Mouse (Mus musculus) embryo, embryonic 9.5 days (tissue): ENCODE data around the gene Cdyl.

Experiments
- DNase-seq: peaks from one replicate; pipeline ENCODE4 v3.0.0-alpha.2; 2017; ENCODE audit errors: extremely low spot score

Gene Cdyl

DNA sequence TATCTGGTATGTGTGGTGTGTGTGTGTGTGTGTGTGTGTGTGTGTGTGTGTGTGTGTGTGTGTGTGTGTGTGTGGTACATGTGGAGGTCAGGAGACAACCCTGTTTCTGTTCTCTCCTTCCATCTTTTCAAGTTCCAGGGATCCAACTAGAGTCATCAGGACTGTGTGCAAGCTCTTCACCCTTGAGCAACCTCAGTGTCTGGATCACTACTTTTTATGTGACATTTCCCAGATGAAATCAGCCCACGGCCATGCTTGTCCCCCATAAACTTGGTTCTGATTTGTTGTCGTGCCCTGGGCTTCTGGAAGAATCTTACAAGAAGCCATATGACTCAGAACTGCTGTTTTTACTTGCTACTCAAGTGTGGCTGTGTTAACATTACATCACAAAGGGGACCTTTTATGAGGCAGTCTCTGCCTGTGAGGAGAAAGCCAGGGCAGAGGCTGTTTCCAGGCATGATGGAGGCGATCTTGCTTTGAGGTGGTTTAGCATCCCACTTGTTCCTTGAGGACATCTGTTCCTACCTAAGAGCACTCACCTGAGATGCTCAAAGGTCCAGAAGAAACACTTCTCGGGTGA is at the start of gene Cdyl:
Gene Cdyl (plus strand): TSS at position 428 of the 580 bp plus-strand sequence.
- no peak for DNase-seq

DNA sequence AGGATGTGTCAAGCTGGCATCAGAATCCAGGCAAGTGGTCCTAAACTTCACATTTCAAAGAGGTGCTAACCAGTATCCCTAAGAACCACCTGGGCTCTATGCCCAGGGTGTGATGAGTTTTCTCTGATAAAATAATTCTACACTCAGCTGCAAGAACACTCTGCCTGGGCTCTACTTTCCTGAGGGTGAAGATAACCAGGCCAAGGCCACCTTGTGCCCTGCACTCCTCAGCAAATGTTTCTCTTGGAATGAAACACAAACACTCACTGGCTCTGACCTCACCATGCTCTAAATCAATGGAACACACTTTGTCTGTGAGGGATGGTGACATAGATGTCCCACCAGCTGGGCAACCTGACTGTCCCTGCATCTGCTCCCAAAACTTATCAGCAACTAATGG is 48.9 kb upstream of the Cdyl start:
- no peak for DNase-seq

DNA sequence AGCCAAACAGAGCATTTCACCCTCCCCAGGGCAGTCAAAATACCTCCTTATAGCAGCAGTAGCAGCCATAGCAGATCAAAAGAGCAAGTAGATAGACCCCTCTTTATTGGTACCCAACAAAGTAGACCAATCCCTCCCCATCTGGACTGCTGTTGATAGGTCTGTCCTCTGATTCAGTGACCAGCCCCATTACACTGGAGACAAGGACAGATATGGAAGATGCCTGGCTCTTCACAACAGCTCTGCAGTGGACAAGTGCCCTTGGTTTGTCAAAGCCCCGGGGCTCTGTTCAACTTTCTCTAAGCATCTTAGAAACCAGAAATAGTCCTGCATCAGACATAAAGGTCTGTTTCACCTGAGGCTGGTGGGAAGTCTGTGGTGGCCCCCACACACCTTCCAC is 47.1 kb upstream of the Cdyl start:
- DNase-seq: no peak

DNA sequence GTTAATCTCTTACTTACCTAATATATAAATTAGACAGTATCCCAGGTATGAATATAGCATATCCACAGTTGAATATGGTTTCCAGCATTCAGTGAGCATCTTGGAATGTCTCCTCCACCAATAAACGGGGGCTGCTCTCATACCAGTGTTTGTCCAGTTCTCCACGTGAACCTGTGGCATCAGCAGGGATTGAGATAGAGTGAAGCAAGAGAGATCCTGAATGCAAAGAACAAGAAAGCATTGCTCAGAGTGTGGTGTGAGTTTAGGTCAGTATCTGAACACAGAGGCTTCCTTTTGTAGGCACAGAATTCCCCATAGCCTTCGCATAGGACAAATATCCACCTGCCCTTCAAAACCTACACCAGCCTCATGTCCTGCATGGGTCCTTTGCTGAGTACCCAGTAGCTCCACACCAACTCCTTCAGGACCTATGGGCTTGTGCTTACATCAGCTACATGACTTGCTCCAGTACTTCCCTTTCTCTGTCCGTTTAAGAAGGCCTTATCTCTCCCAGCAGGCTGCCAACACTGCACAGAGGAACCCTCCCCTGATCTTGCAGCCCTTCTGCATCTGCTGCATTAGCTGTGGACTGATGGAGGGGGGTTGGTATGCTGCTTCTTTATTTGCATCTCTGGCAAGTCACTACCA is 44.7 kb upstream of the Cdyl start:
- DNase-seq: no peak

DNA sequence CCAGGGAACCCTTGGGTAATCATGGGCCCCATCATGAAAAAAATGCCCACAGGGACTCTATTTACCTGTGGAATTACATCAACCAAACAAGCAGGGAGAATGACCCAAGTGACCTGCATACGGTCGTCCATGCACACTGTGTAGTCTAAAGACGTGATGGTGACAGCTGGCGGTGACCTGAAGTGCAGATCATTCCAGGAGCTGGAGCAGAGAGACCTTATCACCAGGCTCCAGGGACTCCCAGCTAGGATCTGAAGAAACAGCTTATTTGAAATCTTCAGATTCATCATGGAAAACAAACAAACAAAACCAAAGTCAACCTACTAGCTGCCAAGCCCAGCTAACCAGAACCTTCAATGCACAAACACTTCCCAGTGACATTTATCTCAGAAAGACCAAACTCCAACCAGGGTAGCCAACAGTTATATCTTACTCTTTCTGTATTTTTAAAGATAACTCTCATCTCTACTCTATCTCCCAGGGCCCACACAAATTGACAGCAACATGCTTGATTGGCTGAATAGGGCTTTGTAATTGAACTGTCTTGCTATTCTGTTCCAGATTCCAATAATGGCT is 43.0 kb upstream of the Cdyl start:
- DNase-seq: no peak

DNA sequence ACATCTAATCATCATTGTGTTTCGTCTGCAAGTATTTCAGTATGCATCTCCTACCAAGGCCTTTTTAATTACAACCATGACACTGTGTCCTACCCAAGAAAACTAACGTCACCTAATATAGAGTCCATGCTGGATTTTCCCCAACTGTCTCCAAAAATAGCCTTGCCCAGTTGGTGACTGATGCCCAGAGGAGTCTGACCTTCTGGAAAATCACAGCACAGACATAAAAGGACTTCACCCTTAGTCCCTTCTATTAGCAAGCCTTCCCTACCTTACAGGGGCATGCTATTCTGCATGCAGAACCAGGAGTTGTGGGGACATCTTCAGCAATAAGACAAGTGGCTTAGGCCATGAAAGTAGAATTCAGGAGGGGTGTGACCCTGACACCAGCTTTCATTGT is 40.3 kb upstream of the Cdyl start:
- DNase-seq: no peak

DNA sequence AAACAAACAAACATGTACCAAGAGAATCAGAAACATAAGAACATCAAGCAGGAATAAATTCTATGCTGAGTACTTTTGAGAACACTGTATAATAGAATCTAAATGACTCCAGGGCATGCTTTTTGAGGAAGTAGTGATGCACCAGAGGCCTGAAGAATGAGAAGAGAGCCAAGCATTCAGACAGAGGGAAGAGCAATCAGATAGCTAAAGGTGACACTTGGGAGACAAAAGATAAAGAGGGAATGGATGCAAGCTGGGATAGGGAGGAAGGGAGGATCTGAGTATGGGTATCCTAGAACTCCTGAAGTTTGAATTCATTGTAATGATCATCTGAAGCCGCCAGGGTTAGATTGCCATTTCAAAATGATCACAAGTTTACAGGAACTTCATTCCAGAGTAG is 38.9 kb upstream of the Cdyl start:
- DNase-seq: no peak

DNA sequence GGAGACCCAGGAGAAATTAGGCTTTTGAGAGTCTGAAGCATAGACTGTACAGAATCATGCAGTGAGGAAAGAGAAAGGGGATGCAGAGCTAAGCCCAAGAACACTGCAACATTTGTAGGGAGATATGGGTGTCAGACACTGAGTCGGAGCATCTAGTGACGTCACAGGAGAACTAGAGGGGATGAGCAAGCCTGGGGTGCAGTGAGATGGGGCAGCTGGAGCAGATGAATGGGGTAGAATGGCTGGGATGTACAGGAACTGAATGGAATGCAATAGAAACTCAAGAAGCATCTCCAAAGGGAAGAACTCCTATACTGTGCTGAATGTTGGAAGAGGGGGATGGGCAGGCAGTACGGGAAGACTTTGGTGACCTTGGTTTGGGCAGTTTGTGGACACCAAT is 34.8 kb upstream of the Cdyl start:
- DNase-seq: no peak

DNA sequence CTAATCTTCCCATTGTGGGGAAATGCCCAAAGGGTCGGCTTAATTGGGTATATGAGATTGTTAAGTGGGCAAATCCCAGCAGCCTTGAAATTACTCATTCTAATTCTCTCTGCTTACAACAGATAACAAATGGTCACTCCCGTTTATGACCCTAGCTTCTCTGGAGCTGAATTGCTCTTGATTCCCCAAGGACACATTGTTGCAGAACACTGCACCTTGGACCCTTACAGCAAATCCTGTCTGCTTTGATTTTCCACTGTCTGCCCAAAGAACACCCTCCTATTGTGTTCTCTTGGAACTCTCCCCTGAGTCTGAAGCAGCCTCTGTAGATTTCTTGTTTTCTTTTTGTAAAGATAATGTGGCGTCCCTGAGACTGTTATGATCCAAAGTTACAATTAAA is 34.1 kb upstream of the Cdyl start:
- DNase-seq: no peak

DNA sequence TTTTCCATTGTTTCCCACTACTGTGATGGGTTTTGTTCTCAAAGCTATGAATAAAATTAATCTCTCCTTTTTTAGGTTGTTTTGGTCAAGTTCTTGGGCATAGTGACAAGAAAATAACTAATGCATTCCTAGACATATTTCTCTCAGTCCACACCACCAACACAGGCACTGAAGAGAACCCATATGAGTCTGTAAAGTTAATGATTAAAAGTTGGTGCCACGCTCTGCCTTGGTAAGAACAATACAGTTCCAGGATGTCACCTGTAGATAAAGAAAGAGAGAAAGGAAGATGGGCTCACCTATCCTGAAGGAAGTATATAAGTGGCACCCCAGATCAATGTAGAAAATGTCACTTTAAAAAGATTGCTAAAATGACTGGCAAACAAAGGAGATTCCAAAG is 32.3 kb upstream of the Cdyl start:
- no peak for DNase-seq

DNA sequence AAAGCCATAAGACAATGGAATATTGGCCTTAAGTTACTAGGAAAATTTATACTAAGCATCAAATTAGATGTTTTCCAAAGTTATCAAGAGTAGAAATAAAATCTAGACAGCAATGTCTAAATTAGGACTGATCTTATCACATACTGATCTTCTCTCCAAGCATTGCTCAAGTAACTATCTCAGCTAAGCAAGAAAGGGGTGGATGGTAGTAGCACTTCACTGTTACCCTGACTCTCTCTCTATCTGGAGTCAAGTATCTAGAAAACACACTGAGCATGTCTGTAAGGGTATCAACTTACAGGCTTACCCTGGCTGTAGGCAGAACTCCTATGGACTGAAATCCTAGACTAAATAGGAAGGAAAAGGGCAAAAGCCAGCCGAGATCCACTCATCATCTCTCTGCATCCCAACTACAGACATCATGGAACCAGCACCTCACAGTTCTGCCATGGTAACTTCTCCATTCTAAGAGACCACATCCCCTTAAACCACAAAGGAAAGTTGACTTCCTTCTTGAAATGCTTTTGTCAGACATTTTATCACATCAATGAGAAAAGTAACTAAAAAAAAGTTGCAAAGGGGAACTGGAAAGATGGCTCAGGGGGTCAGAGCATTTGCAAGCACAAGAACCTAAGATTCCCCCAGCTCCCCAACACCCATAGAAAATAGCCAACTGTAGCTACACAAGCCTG is 12.4 kb upstream of the Cdyl start:
- DNase-seq: no peak

DNA sequence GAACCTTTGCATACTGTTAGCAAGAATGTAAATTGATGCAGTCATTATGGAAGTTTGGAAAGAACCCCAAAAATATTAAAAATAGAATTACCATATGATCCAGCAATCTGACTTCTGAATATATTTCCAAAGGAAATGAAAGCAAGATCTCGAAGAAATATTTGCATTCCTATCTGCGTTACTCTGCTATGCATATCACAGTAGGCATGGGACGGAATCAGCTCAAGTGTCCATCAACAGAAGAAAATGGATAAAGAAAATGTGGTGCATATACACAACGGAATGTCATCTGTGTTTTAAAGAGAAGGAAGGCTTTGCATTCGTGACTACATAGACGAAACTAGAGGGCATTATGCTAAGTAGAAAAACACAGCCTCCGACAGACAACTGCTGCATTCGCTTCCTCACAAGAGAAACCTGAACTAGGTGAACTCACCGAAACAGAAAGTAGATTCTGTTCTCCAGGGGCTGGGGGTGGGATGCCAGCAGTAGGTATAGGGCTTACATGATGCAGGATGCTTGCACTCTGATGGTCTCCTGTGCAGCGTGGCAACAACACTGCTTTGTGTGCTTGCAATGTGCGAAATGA is 9.3 kb upstream of the Cdyl start:
- DNase-seq: no peak

DNA sequence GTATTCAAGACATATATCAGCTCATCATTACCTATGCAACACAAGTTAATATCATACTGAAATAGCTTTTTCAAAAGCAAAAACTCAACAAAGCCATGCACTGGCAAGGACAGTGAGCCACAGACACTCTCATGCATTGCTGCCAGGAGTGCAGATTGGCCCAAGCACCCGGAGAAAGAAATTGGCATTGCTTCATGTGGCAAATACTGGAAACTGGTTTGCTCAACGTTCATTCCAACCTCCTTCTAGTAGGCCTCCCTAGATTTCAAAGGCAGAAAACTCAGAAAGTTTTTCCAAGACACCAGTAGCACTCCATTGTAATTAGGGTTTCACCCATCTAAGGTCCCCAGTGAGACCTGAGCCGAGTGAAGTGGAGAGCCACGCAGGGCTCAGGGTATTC is 6.8 kb upstream of the Cdyl start:
- DNase-seq: no peak

DNA sequence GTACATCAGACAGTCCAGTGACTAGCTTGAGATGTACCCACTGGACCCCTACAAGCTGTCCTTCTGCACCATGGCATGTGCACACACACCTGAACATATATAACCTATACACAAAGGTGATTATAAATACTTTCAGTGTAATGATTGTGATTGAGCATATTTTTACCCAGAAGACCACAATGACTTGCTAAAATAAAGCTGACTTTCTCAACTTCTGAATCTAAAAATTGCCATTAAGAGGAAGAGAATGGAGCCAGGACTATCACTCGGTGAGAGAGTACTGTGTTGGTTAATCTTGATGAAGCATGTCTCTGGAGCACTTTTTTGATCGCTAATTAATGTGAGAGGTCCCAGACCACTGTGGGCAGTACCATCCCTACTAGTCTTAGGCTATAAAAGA is 2.8 kb upstream of the Cdyl start:
- no peak for DNase-seq

DNA sequence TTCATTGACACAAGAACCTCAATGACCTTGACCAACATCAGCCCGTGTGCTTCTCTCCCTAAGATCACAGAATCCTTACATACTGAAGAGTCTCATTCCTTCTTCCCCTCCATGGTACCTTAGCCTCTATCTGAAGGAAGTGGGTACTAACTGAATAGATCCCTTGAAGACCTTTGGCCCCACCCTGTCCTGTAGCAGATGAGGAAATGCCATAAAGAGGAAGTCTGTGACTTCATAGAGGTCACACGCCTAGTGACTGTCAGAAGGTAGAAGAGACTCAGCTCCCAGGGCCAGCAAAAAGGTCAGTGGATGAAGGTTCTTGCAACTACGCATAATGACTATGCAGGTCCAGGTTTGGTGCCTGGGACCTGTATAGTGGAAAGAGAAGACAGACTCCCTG is 5.8 kb downstream of the Cdyl start:
- no peak for DNase-seq

DNA sequence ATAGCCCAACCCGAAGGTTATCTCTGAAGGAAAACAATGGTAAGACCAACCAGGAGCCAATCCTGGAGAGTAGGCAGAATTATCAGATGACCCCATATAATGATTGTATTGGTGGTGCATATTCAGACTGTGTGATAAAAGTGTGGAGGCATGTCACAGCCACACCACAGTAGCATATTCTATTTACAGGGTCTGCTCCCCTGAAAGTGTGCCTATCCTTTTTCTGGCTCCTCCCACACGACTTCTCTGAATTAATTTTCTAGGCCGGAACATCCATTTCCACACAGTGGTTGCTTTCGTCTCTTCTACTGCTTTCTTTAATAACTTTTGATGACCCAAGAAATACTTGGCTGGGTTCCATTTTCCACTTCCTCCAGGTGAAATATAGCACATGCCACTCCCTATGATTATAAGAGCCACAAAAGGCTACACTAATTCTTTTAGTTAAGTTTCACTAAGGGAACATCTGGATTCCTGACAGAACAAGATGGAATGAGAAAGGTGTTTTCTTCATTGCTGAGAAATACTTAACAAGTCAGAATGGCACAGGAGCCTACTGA is 10.4 kb downstream of the Cdyl start:
- DNase-seq: no peak

DNA sequence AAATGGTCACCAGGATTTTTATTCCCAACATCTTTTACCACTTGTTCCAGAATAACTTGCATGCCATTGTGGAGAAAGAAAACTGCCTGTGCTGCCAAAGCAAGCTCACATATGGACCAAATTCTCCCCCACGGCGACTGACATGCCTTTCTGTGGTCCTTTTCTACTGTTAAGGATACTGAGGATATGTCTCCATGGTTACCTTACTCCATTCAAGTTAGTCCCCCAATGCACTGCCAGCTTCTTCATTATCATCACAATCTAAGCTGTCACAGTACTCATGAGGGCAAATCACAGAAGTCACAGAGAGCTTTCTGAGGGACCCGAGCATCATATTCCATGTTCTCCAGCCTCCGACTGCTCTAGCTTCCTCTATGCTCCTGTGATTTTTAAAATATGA is 11.2 kb downstream of the Cdyl start:
- no peak for DNase-seq

DNA sequence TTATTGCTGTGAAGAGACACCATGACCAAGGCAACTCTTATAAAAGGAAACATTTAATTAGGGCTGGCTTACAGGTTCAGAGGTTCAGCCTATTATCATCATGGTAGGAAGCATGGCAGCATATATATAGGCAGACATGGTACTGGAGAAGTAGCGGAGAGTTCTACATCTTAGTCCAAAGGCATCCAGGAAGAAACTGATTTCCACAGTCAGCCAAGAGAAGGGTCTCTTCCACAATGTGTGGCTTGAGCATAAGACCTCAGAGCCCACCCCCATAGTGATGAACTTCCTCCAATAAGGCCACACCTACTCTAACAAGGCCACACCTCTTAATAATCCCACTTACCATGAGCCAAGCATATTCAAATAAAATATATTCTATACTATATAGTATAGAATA is 17.3 kb downstream of the Cdyl start:
- no peak for DNase-seq

DNA sequence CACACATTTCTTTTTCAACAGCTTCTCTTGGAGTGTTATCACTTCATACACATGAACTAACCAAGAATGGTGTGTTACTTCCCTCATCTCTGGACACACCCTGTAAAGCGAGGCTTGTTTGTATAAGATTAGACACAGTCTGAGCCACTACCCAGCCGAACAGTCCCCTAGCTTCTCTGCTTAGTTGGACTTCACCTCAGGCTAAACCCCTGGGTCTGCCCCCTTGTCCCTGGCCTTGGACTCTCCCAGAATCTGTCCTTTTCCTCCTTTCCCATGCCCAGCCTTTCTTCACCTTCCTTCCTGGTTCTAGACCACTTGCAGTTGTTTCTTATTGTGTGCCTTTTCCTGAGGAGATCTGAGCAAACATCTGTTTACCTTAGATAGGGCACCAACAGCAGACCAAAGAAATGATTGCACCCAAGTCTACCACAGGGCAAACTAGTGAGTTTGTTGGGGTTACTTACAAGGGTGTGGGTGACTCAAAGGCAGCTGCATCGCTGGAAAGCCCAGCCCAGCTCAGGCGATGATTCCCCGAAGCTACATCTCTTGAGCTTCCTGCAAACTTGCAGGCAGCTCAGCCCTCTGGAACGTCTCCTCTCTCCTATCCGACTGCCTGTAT is 17.9 kb downstream of the Cdyl start:
- peak; percentile 2 for DNase-seq

DNA sequence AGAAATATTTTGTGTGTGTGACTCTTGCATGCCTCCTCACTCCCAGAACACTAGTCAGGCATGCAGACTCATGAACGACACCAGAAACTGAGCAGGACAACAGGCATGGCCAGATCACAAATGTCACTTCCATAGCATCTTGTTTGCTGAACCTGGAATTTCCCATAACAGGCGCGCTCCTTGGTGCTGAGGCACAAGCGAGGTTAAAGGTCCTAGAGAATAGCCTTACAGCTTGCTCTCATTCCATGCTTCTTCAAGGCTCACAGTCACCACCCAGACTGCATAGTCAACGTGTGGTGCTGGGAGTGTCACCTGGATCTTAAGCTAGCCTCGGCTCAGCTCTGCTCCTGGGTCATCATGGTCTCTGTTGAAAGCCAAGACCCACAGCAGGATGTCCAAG is 19.1 kb downstream of the Cdyl start:
- DNase-seq: no peak

DNA sequence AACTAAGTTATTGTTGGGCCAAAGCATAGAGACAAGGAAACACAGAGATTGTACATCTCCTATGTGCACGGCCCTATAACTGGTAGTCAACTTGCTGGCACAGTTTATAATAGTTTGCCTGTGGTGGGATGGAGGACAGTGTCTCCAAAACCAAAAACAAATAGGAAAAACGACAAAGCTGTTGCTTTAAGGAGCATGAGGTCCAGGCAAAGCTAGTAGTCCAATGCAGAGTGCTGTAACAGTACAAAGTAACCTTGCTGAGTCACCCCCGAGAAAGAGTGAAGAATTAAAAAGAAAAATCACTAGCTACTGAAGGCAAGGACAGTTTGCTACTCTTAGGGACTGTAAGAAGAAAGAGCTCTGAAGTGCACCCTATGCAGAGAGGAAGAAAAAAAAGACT is 21.7 kb downstream of the Cdyl start:
- DNase-seq: no peak

DNA sequence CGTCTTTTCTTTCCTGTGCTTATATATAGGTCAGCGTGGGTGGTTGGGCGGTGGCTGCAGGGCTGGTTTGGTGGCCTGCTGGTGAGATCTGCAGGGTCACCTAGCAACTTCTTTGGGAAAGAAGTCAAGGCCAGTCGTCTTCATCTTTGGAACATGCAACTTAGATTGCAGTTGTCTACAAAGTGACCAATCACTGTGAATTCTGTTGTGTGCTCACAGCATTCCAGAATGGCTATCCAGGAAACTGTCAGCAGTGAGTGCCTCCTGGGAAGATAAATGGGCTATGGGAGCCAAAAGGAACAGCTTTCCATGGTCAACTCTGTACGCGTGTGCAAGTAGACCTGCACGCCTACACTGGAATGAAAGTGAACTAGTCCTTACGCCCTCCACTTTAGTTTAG is 26.6 kb downstream of the Cdyl start:
- no peak for DNase-seq
